Mouse (Mus musculus): ENCODE results near the gene Irf9. TPM values are rescaled to one million over a fixed set of nuclear protein-coding genes. Genes with fewer than 3 reads are reported as not detected.
A peak's percentile ranks its signal among the peaks of the same experiment; 100 is the strongest.

The Irf9 gene
- polyA plus RNA-seq, 1 experiment from 2014 or later: 17.2 TPM

GRCm38 (mm10) chr14:55585566-55585960 is 17.8 kb upstream of the Irf9 start:
- 6% methylated on average over 6 of the region's 6 CpGs for WGBS (ENCODE audit: insufficient replicate concordance)
- H3K9ac ChIP-seq (ENCODE audit: low read depth, low read length): peak overlapping the region; percentile 82
- H3K36me3 ChIP-seq (ENCODE audit: control insufficient read depth, insufficient read depth): peaks cover 2% of the 10 kb centered on the region; the same call in 1 of the 2 replicates
- H3K4me2 ChIP-seq (ENCODE audit: low read depth, low read length): peak overlapping the region; percentile 94
- peak overlapping the region; percentile 98 for H3K27ac ChIP-seq (ENCODE audit: low read length)
- peak overlapping the region; percentile 82 for H3K4me3 ChIP-seq (ENCODE audit: low read depth, low read length)
- no peaks in the 10 kb centered on the region for H3K27me3 ChIP-seq (ENCODE audit: control insufficient read depth, insufficient read depth, low read depth, low read length)
- H3K9me3 ChIP-seq (replicated peaks; ENCODE audit: control insufficient read depth, low read length): no peaks in the 10 kb centered on the region
- peaks cover 49% of the 10 kb centered on the region for H3K4me1 ChIP-seq (ENCODE audit: control insufficient read depth, low read depth, low read length)
- peak; percentile 65 for ATAC-seq (ENCODE audit: low read depth)

DNA sequence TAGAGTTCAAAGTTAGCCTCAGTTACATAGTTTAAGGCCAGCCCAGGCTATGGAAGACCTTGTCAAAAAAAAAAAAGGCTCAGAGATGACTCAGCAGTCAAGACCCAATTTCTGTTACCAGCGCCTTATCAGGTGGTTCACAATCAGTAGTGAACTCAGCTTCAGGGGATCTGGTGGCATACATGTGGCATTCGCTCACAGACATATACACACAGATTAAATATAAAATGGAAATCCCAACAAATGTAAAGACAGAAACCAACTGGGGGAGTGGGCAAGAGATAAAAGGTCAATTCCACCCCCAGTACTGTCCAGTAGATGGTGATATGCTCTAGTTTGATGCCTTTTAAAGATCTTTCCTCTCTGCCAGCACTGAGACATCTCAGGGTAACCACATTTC is 17.2 kb upstream of the Irf9 start:
- ATAC-seq (ENCODE audit: low read depth): peak; percentile 37
- Histone ChIP-seq H3K36me3 (ENCODE audit: control insufficient read depth, insufficient read depth) (no peaks in the 10 kb centered on the region; the same call in 1 of the 2 replicates), H3K4me1 (ENCODE audit: control insufficient read depth, low read depth, low read length) (peaks cover 49% of the 10 kb centered on the region), H3K27ac (ENCODE audit: low read length) (peak overlapping the region; percentile 98), H3K4me3 (ENCODE audit: low read depth, low read length) (no peak overlapping the region), H3K27me3 (ENCODE audit: control insufficient read depth, insufficient read depth, low read depth, low read length) (no peaks in the 10 kb centered on the region), H3K4me2 (ENCODE audit: low read depth, low read length) (peak overlapping the region; percentile 94), H3K9me3 (replicated peaks; ENCODE audit: control insufficient read depth, low read length) (no peaks in the 10 kb centered on the region), H3K9ac (ENCODE audit: low read depth, low read length) (peak overlapping the region; percentile 82; the same call in 1 of the 2 replicates)
- WGBS (ENCODE audit: insufficient replicate concordance): 41% methylated on average over 2 of the region's 2 CpGs

DNA sequence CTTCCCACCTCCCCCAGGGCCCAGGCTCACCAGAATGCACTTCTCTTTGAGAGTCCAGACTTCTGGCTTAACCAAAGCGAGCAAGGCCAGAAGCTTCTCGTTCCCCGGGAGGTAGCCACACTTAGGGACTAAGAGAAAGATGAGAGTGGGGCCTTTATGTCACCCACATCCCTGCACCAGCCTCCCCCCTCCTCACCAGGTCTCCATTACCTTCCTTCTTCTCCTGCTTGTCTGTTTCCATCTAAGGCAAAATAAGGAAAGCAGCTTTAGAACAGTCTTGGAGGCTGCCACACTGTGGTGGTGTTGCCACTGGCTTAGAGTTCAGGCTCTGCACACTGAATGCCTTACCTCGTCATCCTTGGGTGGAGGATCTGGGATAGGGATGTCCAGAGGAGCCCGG is 14.1 kb upstream of the Irf9 start:
- Histone ChIP-seq H3K27me3 (ENCODE audit: control insufficient read depth, insufficient read depth, low read depth, low read length) (no peaks in the 10 kb centered on the region), H3K4me3 (ENCODE audit: low read depth, low read length) (no peak overlapping the region), H3K4me1 (ENCODE audit: control insufficient read depth, low read depth, low read length) (peaks cover 59% of the 10 kb centered on the region), H3K9ac (ENCODE audit: low read depth, low read length) (no peak overlapping the region), H3K36me3 (ENCODE audit: control insufficient read depth, insufficient read depth) (peaks cover 2% of the 10 kb centered on the region), H3K27ac (ENCODE audit: low read length) (no peak overlapping the region), H3K9me3 (replicated peaks; ENCODE audit: control insufficient read depth, low read length) (no peaks in the 10 kb centered on the region), H3K4me2 (ENCODE audit: low read depth, low read length) (no peak overlapping the region)
- no peak for ATAC-seq (ENCODE audit: low read depth)
- 82% methylated on average over 5 of the region's 5 CpGs for WGBS (ENCODE audit: insufficient replicate concordance)

- H3K4me2 ChIP-seq (ENCODE audit: low read depth, low read length): peak overlapping the region; percentile 95
- H3K36me3 ChIP-seq (ENCODE audit: control insufficient read depth, insufficient read depth): peaks cover 6% of the 10 kb centered on the region
- H3K27ac ChIP-seq (ENCODE audit: low read length): peak overlapping the region; percentile 97
- ATAC-seq (ENCODE audit: low read depth): no peak
- H3K9me3 ChIP-seq (replicated peaks; ENCODE audit: control insufficient read depth, low read length): no peaks in the 10 kb centered on the region
- H3K9ac ChIP-seq (ENCODE audit: low read depth, low read length): peak overlapping the region; percentile 98
- peaks cover 52% of the 10 kb centered on the region for H3K4me1 ChIP-seq (ENCODE audit: control insufficient read depth, low read depth, low read length)
- H3K4me3 ChIP-seq (ENCODE audit: low read depth, low read length): peak overlapping the region; percentile 95
- no peaks in the 10 kb centered on the region for H3K27me3 ChIP-seq (ENCODE audit: control insufficient read depth, insufficient read depth, low read depth, low read length)
- 62% methylated on average over 11 of the region's 11 CpGs for WGBS (ENCODE audit: insufficient replicate concordance)
Observed at GRCm38 (mm10) chr14:55589771-55590448, 13.5 kb upstream of the Irf9 start.

- Histone ChIP-seq H3K4me3 (ENCODE audit: low read depth, low read length) (peak within 1 kb of the TSS; percentile 95), H3K4me1 (ENCODE audit: control insufficient read depth, low read depth, low read length) (peaks cover 45% of the 10 kb centered on the region), H3K36me3 (ENCODE audit: control insufficient read depth, insufficient read depth) (peaks cover 16% of the 10 kb centered on the region), H3K9me3 (replicated peaks; ENCODE audit: control insufficient read depth, low read length) (no peaks in the 10 kb centered on the region), H3K9ac (ENCODE audit: low read depth, low read length) (peak within 1 kb of the TSS; percentile 98), H3K4me2 (ENCODE audit: low read depth, low read length) (peak within 1 kb of the TSS; percentile 95), H3K27ac (ENCODE audit: low read length) (peak within 1 kb of the TSS; percentile 97), H3K27me3 (ENCODE audit: control insufficient read depth, insufficient read depth, low read depth, low read length) (no peaks in the 10 kb centered on the region)
- ATAC-seq (ENCODE audit: low read depth): peak; percentile 87
- under 1% methylated on average over 22 of the region's 22 CpGs for WGBS (ENCODE audit: insufficient replicate concordance)
Observed at GRCm38 (mm10) chr14:55590748-55591330, 12.5 kb upstream of the Irf9 start, which contains the start of gene Psme2. TSS of gene Psme2 (minus strand) at chr14:55591113.

DNA sequence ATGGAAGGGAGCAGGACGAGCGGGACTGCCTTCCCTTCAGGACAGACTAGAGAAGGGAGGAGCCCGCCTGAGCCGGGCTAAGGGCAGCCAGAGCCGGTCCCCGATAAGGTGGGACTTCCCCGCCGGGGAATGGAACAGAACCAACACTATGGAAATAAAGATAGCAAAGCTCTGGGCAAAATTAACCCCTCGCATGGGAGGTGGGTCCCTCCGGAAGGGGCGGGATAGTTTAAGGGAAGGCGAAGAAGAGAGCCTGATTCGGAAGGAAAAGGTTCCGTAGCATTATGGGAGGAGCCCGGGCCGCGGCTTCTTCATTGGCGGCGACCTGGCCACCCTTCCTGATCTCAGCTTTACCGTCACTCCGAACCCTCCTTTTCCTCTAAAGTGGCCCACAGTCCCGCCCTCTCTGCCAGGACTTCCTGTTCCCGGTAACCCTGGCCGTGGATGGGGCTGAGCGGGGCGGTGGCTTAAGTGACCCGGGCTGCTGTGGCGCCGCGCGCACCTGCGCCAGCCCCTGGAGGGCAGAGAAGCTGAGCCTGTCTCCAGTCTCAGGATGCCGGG is 12.0 kb upstream of the Irf9 start, which contains the start of gene Rnf31:
Gene Rnf31 (plus strand): TSS at position 378 of the 561 bp plus-strand sequence.
- ATAC-seq (ENCODE audit: low read depth): peak; percentile 89
- H3K9ac ChIP-seq (ENCODE audit: low read depth, low read length): peak within 1 kb of the TSS; percentile 98
- H3K4me3 ChIP-seq (ENCODE audit: low read depth, low read length): peak within 1 kb of the TSS; percentile 95
- under 1% methylated on average over 33 of the region's 33 CpGs for WGBS (ENCODE audit: insufficient replicate concordance)
- no peaks in the 10 kb centered on the region for H3K27me3 ChIP-seq (ENCODE audit: control insufficient read depth, insufficient read depth, low read depth, low read length)
- peaks cover 40% of the 10 kb centered on the region for H3K4me1 ChIP-seq (ENCODE audit: control insufficient read depth, low read depth, low read length)
- peak within 1 kb of the TSS; percentile 97 for H3K27ac ChIP-seq (ENCODE audit: low read length)
- H3K9me3 ChIP-seq (replicated peaks; ENCODE audit: control insufficient read depth, low read length): no peaks in the 10 kb centered on the region
- peak within 1 kb of the TSS; percentile 95 for H3K4me2 ChIP-seq (ENCODE audit: low read depth, low read length)
- peaks cover 21% of the 10 kb centered on the region for H3K36me3 ChIP-seq (ENCODE audit: control insufficient read depth, insufficient read depth)

DNA sequence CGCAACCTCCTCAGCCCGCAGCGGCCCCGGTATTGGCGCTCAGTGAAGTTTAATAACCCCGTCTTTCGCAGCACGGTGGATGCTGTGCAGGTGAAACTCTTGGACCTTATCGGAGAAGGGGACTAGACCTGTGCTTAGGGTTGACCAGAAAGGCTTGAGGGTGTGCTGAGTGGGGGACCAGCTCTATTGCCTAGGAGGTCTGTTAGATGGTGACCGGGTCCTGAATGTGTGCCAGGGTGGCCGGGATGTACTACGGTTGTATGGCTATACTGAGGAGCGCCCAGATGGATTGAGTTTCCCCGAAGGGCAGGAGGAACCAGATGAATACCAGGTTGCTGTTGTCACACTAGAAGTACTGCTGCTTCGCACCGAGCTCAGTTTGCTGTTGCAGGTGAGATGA is 11.1 kb upstream of the Irf9 start:
- peak overlapping the region; percentile 98 for H3K9ac ChIP-seq (ENCODE audit: low read depth, low read length)
- WGBS (ENCODE audit: insufficient replicate concordance): 3% methylated on average over 16 of the region's 16 CpGs
- peak overlapping the region; percentile 95 for H3K4me2 ChIP-seq (ENCODE audit: low read depth, low read length)
- H3K4me1 ChIP-seq (ENCODE audit: control insufficient read depth, low read depth, low read length): peaks cover 32% of the 10 kb centered on the region
- peaks cover 28% of the 10 kb centered on the region for H3K36me3 ChIP-seq (ENCODE audit: control insufficient read depth, insufficient read depth)
- H3K27me3 ChIP-seq (ENCODE audit: control insufficient read depth, insufficient read depth, low read depth, low read length): no peaks in the 10 kb centered on the region
- H3K9me3 ChIP-seq (replicated peaks; ENCODE audit: control insufficient read depth, low read length): no peaks in the 10 kb centered on the region
- peak overlapping the region; percentile 95 for H3K4me3 ChIP-seq (ENCODE audit: low read depth, low read length)
- ATAC-seq (ENCODE audit: low read depth): no peak
- peak overlapping the region; percentile 97 for H3K27ac ChIP-seq (ENCODE audit: low read length)

GRCm38 (mm10) chr14:55596036-55596690 is 7.2 kb upstream of the Irf9 start:
- peaks cover 20% of the 10 kb centered on the region for H3K4me1 ChIP-seq (ENCODE audit: control insufficient read depth, low read depth, low read length)
- H3K9me3 ChIP-seq (replicated peaks; ENCODE audit: control insufficient read depth, low read length): no peaks in the 10 kb centered on the region
- H3K4me3 ChIP-seq (ENCODE audit: low read depth, low read length): no peak overlapping the region
- H3K27me3 ChIP-seq (ENCODE audit: control insufficient read depth, insufficient read depth, low read depth, low read length): no peaks in the 10 kb centered on the region
- no peak overlapping the region for H3K27ac ChIP-seq (ENCODE audit: low read length)
- 87% methylated on average over 13 of the region's 13 CpGs for WGBS (ENCODE audit: insufficient replicate concordance)
- H3K36me3 ChIP-seq (ENCODE audit: control insufficient read depth, insufficient read depth): peaks cover 52% of the 10 kb centered on the region
- ATAC-seq (ENCODE audit: low read depth): no peak
- no peak overlapping the region for H3K4me2 ChIP-seq (ENCODE audit: low read depth, low read length)
- no peak overlapping the region for H3K9ac ChIP-seq (ENCODE audit: low read depth, low read length)
